Mouse (Mus musculus): ENCODE data around the gene Gm11733. TPM values are rescaled to one million over a fixed set of nuclear protein-coding genes. Genes with fewer than 3 reads are reported as not detected.

Gene Gm11733
- polyA plus RNA-seq, 1 experiment from 2014 or later, result not detected

DNA sequence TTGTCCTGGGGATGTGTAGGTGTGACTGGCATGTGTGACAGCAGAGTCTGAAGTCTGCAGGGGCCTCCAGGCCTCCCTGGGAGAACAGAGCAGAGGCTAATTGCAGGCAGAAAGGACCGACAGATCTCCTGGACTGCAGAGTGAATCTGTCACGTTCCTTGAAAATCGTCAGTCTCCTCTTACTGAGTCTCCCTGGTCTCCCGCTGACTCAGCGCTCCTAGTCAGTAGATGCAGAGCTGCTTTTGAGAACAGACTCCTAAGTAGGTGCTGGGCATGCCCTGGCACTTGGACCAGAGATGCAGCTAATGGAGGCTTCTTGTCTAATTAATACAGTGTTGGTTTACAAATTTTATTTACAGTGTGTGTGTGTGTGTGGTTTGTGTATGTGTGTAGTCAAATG is 17.9 kb upstream of the Gm11733 start:
- Histone ChIP-seq H3K27ac (replicated peaks) (peak overlapping the region; percentile 4; the same call in 1 of the 2 replicates), H3K4me1 (peaks cover 71% of the 10 kb centered on the region)

GRCm38 (mm10) chr11:117466911-117467310 is 17.3 kb upstream of the Gm11733 start:
- H3K9ac ChIP-seq (replicated peaks), result no peak overlapping the region
- peaks cover 72% of the 10 kb centered on the region for H3K4me1 ChIP-seq
- no peaks in the 10 kb centered on the region for H3K9me3 ChIP-seq
- no peak overlapping the region for H3K4me2 ChIP-seq (replicated peaks)
- H3K27ac ChIP-seq (replicated peaks), result no peak overlapping the region
- 81% methylated on average over 7 of the region's 7 CpGs for WGBS
- peaks cover 6% of the 10 kb centered on the region; the same call in 1 of the 2 replicates for H3K27me3 ChIP-seq
- no peak overlapping the region for H3K4me3 ChIP-seq
- no peaks in the 10 kb centered on the region for H3K36me3 ChIP-seq
- ATAC-seq (ENCODE audit: low FRiP score, low read depth), result no peak

More for the DNA sequence above, 17.9 kb upstream of the Gm11733 start:
- WGBS, result 28% methylated on average over 5 of the region's 5 CpGs
- H3K36me3 ChIP-seq, result no peaks in the 10 kb centered on the region
- ATAC-seq (ENCODE audit: low FRiP score, low read depth), result no peak
- no peak overlapping the region for H3K9ac ChIP-seq (replicated peaks)
- H3K9me3 ChIP-seq, result no peaks in the 10 kb centered on the region
- no peak overlapping the region for H3K4me3 ChIP-seq
- H3K27me3 ChIP-seq, result peaks cover 11% of the 10 kb centered on the region
- H3K4me2 ChIP-seq (replicated peaks), result no peak overlapping the region

DNA sequence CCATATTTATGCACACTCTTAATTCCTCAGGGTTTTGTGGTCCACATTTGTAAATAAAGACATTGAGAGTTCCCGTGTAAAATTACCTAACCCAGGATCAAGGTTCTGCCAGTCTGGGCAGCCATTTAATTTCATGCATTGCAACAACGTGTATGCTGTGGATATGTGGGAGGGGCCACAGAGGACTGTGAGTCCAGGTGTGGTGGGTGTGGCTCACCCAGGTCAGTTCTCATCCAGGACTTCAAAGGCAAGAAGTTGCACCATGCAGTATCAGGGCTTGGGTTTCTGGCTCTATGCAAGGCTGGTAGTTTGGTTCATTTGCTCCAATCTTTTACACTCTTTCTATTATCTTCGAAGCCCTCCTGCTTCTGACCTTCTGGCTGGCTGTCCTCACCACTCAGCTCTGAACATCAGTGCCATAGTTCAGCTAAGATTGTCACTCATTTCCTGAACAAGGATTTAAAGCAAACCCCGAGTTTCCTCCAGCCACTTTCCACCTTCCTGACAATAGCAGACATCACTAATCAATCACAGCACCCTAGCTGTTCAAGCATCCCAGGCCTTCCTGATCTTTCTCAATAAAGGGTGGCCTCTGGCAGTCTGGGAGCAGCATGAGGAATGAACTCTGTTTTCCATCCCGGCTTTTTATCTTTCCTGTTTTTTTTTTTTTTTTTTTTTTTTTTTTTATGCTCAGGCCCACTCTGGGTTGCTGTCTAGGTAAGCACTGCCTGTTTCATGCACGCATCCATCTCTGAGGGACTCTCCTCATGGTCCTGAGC is 15.4 kb upstream of the Gm11733 start:
- Histone ChIP-seq H3K4me1 (peaks cover 60% of the 10 kb centered on the region), H3K9me3 (no peaks in the 10 kb centered on the region), H3K36me3 (no peaks in the 10 kb centered on the region), H3K4me3 (no peak overlapping the region), H3K9ac (replicated peaks) (no peak overlapping the region), H3K4me2 (replicated peaks) (no peak overlapping the region), H3K27ac (replicated peaks) (peak overlapping the region; percentile 49), H3K27me3 (peaks cover 6% of the 10 kb centered on the region; the same call in 1 of the 2 replicates)
- WGBS, result 60% methylated on average over 6 of the region's 6 CpGs
- ATAC-seq (ENCODE audit: low FRiP score, low read depth), result no peak

GRCm38 (mm10) chr11:117469724-117470123 is 14.4 kb upstream of the Gm11733 start:
- Histone ChIP-seq H3K27ac (replicated peaks) (peak overlapping the region; percentile 49), H3K36me3 (no peaks in the 10 kb centered on the region), H3K4me3 (no peak overlapping the region), H3K4me1 (peaks cover 52% of the 10 kb centered on the region), H3K4me2 (replicated peaks) (no peak overlapping the region), H3K27me3 (peaks cover 6% of the 10 kb centered on the region; the same call in 1 of the 2 replicates), H3K9me3 (no peaks in the 10 kb centered on the region), H3K9ac (replicated peaks) (no peak overlapping the region; the same call in 1 of the 2 replicates)
- ATAC-seq (ENCODE audit: low FRiP score, low read depth), result no peak; the same call in 1 of the 2 replicates
- WGBS, result 56% methylated on average over 5 of the region's 5 CpGs

DNA sequence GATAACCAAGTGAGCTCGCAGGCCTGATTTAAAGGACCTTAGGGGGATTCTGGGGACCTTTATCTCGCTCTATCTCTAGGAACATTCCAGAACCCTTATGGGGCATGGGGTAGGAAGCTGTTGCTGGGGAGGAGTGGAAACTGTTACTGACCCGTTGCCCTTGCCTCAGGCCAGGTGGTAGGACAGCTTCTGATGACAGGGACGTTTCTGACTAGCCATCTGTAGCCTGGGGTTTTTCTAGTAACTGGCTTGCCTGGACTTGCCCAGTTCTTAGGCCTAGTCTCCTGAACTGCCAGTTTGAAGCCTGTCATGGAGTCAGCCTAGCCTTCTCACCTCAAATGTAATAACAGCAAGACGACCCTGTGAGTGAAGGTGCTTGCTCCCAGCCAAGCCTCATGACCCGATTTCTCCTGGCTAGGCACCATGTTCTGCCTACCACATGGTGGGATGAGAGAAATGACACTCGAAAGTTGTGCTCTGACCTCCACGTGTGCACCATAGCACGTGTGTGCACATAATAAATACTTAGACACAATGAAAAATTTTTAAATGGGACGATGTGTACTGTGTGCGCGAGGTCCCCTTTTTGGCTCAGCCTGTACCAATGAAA is 13.5 kb upstream of the Gm11733 start:
- H3K4me1 ChIP-seq, result peaks cover 44% of the 10 kb centered on the region
- H3K4me3 ChIP-seq, result no peak overlapping the region
- H3K9ac ChIP-seq (replicated peaks), result no peak overlapping the region
- no peaks in the 10 kb centered on the region for H3K36me3 ChIP-seq
- H3K9me3 ChIP-seq, result no peaks in the 10 kb centered on the region
- H3K27ac ChIP-seq (replicated peaks), result no peak overlapping the region
- H3K4me2 ChIP-seq (replicated peaks), result no peak overlapping the region
- 90% methylated on average over 12 of the region's 12 CpGs for WGBS
- no peak for ATAC-seq (ENCODE audit: low FRiP score, low read depth)
- peaks cover 6% of the 10 kb centered on the region; the same call in 1 of the 2 replicates for H3K27me3 ChIP-seq

DNA sequence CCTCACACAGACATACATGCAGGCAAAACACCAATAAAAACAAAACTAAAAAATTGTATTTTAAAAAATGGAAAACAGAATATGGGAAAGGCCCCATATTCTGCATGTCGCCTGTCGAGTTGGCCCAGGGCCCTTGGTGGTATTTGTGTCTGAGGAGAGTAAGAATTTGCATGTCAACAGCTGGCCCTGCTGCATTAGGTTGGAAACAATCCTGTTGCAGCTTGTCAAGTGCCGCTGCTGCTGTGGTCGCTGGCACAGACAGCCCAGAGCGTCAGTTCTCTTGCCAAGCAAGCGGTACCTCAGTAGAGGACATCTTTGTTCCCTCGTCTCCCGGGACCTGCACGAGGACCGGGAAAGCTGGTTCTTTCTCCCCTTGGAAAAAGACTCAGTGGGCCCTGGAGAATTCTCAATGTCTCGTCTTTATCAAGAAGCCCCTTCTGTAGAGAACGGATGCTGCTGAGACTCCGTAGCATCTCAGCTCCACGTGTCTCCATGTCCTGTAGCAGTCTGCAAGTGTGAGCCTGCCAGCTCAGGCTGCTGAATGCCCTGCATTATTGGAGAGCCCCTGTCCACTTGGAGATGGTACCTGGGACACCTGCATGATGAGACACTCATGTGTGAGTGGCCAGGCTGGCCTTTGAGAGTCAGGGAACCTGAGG is 12.4 kb upstream of the Gm11733 start:
- no peak overlapping the region for H3K27ac ChIP-seq (replicated peaks)
- H3K4me2 ChIP-seq (replicated peaks), result no peak overlapping the region
- peaks cover 6% of the 10 kb centered on the region; the same call in 1 of the 2 replicates for H3K27me3 ChIP-seq
- peaks cover 43% of the 10 kb centered on the region for H3K4me1 ChIP-seq
- H3K9ac ChIP-seq (replicated peaks), result no peak overlapping the region
- WGBS, result 54% methylated on average over 14 of the region's 14 CpGs
- no peak for ATAC-seq (ENCODE audit: low FRiP score, low read depth)
- H3K36me3 ChIP-seq, result no peaks in the 10 kb centered on the region
- H3K9me3 ChIP-seq, result no peaks in the 10 kb centered on the region
- no peak overlapping the region for H3K4me3 ChIP-seq

GRCm38 (mm10) chr11:117472885-117473284 is 11.3 kb upstream of the Gm11733 start:
- H3K9me3 ChIP-seq, result no peaks in the 10 kb centered on the region
- no peak overlapping the region for H3K9ac ChIP-seq (replicated peaks)
- H3K27ac ChIP-seq (replicated peaks), result no peak overlapping the region
- H3K36me3 ChIP-seq, result no peaks in the 10 kb centered on the region
- peaks cover 43% of the 10 kb centered on the region for H3K4me1 ChIP-seq
- no peak for ATAC-seq (ENCODE audit: low FRiP score, low read depth)
- no peak overlapping the region for H3K4me2 ChIP-seq (replicated peaks)
- H3K4me3 ChIP-seq, result no peak overlapping the region
- 75% methylated on average over 8 of the region's 8 CpGs for WGBS
- H3K27me3 ChIP-seq, result no peaks in the 10 kb centered on the region

GRCm38 (mm10) chr11:117475204-117475603 is 9.0 kb upstream of the Gm11733 start:
- H3K27me3 ChIP-seq, result no peaks in the 10 kb centered on the region
- H3K27ac ChIP-seq (replicated peaks), result no peak overlapping the region
- H3K36me3 ChIP-seq, result no peaks in the 10 kb centered on the region
- no peak overlapping the region for H3K9ac ChIP-seq (replicated peaks)
- no peak overlapping the region for H3K4me2 ChIP-seq (replicated peaks)
- 91% methylated on average over 2 of the region's 2 CpGs for whole genome bisulfite sequencing
- H3K4me1 ChIP-seq, result peaks cover 49% of the 10 kb centered on the region
- ATAC-seq (ENCODE audit: low FRiP score, low read depth), result no peak
- no peaks in the 10 kb centered on the region for H3K9me3 ChIP-seq
- H3K4me3 ChIP-seq, result no peak overlapping the region

DNA sequence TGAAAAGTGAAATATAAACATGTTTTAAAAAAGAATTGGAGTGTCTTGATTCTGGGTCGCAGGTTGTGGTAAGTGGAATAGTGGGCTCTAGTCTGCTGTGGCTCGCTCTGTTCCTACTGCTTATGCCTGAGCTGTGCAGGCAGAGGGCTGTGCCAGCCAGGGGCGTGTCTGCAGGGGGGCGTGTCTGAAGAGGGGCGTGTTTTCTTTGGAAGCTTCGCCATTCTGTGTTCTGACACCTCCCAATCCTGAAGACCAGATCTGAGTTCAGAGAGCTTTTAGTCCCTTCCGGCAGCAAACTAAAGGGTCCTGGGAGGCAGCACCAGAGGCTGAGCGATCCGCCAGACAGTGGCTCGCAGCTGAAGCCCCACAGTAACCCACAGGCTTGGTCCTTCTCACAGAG is 8.5 kb upstream of the Gm11733 start:
- H3K9ac ChIP-seq (replicated peaks), result no peak overlapping the region
- no peak overlapping the region for H3K4me3 ChIP-seq
- no peaks in the 10 kb centered on the region for H3K9me3 ChIP-seq
- H3K27me3 ChIP-seq, result 0 out of 2 replicates have a peak, but pooled peaks cover under 1% of the 10 kb centered on the region
- no peak overlapping the region for H3K4me2 ChIP-seq (replicated peaks)
- H3K27ac ChIP-seq (replicated peaks), result no peak overlapping the region
- ATAC-seq (ENCODE audit: low FRiP score, low read depth), result no peak
- H3K36me3 ChIP-seq, result no peaks in the 10 kb centered on the region
- H3K4me1 ChIP-seq, result peaks cover 52% of the 10 kb centered on the region
- 43% methylated on average over 10 of the region's 10 CpGs for WGBS

- no peak for ATAC-seq (ENCODE audit: low FRiP score, low read depth)
- H3K4me3 ChIP-seq, result no peak overlapping the region
- H3K4me2 ChIP-seq (replicated peaks), result no peak overlapping the region
- 64% methylated on average over 5 of the region's 5 CpGs for WGBS
- H3K27ac ChIP-seq (replicated peaks), result no peak overlapping the region
- H3K4me1 ChIP-seq, result peaks cover 49% of the 10 kb centered on the region
- H3K9ac ChIP-seq (replicated peaks), result no peak overlapping the region
- H3K9me3 ChIP-seq, result no peaks in the 10 kb centered on the region
- no peaks in the 10 kb centered on the region for H3K36me3 ChIP-seq
- 0 out of 2 replicates have a peak, but pooled peaks cover 8% of the 10 kb centered on the region for H3K27me3 ChIP-seq
Measured at GRCm38 (mm10) chr11:117476554-117477107, 7.5 kb upstream of the Gm11733 start.

- Histone ChIP-seq H3K4me3 (no peak overlapping the region), H3K9me3 (no peaks in the 10 kb centered on the region), H3K4me1 (peaks cover 61% of the 10 kb centered on the region), H3K27me3 (0 out of 2 replicates have a peak, but pooled peaks cover 10% of the 10 kb centered on the region), H3K27ac (replicated peaks) (peak overlapping the region; percentile 96), H3K4me2 (replicated peaks) (peak overlapping the region; percentile 28), H3K36me3 (no peaks in the 10 kb centered on the region), H3K9ac (replicated peaks) (no peak overlapping the region)
- ATAC-seq (ENCODE audit: low FRiP score, low read depth), result peak; percentile 29; the same call in 1 of the 2 replicates
- whole genome bisulfite sequencing, result 43% methylated on average over 10 of the region's 10 CpGs
Measured at GRCm38 (mm10) chr11:117478271-117479006, 5.7 kb upstream of the Gm11733 start.
